Mouse (Mus musculus): ENCODE data around the gene Gse1. TPM values are rescaled to one million over a fixed set of nuclear protein-coding genes. Genes with fewer than 3 reads are reported as not detected.

Gse1 gene
- total RNA-seq, 2 experiments from 2014 or later, result 105 to 134 TPM

DNA sequence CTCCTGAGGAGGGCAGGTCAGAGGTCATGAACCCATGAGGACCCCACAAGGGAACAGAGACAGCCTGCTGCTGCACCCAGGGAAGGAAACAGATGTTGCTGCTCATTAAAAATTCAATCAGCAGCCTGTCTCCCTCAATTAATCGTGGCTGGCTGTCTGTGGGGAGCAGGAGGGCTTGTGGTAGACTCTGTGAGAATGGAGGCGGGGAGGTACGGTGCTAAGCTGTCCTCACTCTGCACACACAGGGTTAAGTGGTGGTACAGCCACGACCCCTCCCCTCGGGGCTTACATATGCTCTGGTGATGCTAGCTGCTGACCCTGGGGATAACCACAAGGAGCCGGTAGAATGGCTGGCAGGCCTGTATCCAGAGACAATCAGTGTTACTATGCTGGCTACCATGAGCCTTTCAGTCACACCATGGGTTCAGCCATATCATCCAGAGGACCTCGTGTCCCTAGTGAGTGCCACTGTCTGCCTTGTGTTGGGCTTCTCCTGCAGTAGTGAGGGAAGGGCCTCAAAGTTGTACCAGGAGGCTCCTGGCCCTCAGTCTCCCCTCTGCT lies 337.0 kb downstream of the Gse1 start:
- no peak for ATAC-seq (replicated peaks; ENCODE audit: low FRiP score, poor library complexity, severe bottlenecking)

DNA sequence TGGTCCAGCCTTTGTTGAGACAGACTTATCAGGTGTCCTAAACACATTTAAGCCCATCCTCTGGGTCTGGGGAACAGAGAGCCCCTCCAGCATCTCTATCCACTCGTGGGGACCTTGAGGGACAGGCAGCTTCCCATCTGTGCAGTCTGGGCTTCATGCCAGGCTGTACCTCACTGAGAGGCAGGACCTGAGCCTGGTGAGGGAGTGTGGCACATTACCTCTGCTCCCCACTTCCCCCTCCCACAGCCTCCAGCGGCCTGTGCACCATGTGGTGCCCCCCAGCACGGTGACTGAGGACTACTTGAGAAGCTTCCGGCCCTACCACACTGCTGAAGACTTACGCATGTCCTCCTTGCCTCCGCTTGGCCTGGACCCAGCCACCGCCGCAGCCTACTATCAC lies 338.4 kb downstream of the Gse1 start:
- ATAC-seq (replicated peaks; ENCODE audit: low FRiP score, poor library complexity, severe bottlenecking), result no peak

DNA sequence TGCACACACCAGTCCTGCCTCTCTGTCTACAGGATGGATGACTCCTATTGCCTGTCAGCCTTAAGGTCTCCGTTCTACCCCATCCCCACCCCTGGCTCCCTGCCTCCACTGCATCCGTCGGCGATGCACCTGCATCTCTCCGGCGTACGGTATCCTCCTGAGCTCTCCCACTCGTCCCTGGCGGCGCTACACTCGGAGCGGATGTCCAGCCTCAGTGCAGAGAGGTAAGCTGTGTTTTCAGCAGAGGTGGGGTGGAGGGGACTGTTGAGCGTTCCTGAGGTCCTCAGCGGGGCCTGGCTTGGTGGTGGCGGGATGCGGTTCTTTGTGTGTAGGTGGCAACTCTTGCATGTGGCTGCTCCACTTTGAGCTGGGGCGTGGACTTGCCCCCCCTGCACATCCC lies 339.5 kb downstream of the Gse1 start:
- ATAC-seq (replicated peaks; ENCODE audit: low FRiP score, poor library complexity, severe bottlenecking), result no peak

DNA sequence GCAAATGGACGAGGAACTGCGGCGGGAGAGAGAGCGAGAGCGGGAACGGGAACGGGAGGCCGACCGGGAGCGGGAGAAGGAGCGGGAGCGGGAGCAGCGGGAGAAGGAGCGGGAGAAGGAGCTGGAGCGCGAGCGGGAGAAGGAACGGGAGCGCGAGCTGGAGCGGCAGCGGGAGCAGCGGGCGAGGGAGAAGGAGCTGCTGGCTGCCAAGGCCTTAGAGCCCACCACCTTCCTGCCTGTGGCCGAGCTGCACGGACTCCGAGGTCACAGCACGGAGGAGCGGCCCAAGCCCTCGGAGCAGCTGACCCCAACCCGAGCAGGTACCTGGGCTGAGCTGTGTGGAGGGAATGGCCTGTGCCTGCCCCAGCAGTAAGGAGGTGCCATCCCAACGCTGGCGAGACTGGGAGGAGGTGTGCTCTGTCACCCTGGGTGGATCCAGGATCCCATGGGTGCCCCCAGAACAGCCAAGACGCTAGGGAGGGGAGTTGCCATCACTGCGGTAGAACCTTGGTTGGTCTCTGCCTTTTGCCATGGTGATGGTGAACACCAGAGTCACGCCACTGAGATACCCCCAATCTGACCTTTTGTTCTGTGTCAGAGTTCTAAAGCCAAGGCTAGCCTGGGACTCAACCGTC lies 340.0 kb downstream of the Gse1 start:
- no peak for ATAC-seq (replicated peaks; ENCODE audit: low FRiP score, poor library complexity, severe bottlenecking)

DNA sequence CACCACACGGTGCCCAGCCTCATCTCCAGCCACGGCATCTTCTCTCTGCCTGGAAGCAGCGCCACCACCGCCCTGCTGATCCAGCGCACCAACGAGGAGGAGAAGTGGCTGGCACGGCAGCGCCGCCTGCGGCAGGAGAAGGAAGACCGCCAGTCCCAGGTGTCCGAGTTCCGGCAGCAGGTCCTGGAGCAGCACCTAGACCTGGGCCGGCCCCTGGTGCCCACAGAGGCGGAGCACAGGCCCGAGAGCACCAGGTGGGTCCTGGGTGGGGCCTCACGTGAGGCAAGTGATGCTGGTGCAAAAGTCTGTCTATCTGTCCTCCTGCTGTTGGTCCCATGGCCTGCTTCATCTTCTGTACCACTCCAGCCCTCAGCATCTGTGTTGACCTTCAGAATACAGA lies 340.9 kb downstream of the Gse1 start:
- no peak for ATAC-seq (replicated peaks; ENCODE audit: low FRiP score, poor library complexity, severe bottlenecking)

GRCm38 (mm10) chr8:120569939-120570715 lies 341.9 kb downstream of the Gse1 start:
- ATAC-seq (replicated peaks; ENCODE audit: low FRiP score, poor library complexity, severe bottlenecking), result peak; percentile 53

DNA sequence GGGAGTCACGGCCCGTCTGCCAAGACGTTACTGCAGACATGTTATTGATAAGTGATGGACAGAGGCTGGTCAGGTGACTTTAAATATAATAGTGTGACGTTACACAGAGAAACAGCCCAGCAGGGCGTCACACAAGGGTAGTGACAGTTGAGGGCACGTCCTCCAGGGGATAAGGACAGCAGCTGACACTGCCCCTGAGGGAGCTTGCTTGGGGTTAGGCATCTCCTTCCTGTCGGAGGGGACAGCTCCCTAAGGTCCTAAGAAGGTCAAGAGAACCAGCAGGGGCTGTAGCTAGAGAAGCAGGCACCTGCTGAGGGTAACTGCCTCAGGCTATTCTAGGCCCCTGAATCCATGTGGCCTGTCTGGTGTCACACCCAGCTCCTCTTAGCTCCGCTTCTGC lies 343.3 kb downstream of the Gse1 start:
- no peak for ATAC-seq (replicated peaks; ENCODE audit: low FRiP score, poor library complexity, severe bottlenecking)

GRCm38 (mm10) chr8:120572534-120572933 lies 344.3 kb downstream of the Gse1 start:
- ATAC-seq (replicated peaks; ENCODE audit: low FRiP score, poor library complexity, severe bottlenecking), result no peak

DNA sequence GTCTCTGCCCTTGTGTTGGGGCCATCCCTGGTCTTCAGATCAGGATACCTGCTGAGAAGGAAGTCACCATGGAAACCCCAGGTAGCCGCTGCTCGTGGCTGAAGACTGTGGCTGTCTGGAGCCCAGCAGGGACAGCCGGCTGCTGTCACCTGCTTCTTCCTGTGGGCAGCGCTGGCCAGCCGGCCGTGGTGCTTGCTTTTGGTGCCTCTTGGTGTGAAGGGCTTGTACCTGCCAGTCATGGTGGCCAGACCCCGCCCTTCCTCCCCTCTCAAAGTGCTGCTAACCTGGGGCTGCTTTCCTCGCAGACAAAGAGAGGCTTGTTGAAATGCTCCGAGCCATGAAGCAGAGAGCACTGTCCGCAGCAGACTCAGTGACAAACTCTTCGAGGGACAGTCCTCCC lies 345.6 kb downstream of the Gse1 start:
- ATAC-seq (replicated peaks; ENCODE audit: low FRiP score, poor library complexity, severe bottlenecking), result no peak

DNA sequence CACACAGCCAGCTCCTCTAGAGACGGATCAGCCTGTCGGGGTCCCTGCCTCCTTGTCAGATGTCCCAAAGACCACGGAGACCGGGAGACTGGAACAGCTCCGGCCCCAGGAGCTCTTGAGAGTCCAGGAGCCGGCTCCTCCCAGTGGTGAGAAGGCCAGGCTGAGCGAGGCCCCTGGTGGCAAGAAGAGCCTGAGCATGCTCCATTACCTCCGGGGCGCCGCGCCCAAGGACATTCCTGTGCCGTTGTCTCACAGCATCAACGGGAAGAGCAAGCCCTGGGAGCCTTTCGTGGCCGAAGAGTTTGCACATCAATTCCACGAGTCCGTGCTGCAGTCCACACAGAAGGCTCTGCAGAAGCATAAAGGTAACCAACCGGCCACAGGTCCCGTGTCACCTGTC lies 346.7 kb downstream of the Gse1 start:
- no peak for ATAC-seq (replicated peaks; ENCODE audit: low FRiP score, poor library complexity, severe bottlenecking)

- ATAC-seq (replicated peaks; ENCODE audit: low FRiP score, poor library complexity, severe bottlenecking), result no peak
These were observed 347.5 kb downstream of the Gse1 start for GRCm38 (mm10) chr8:120575801-120576200.

- no peak for ATAC-seq (replicated peaks; ENCODE audit: low FRiP score, poor library complexity, severe bottlenecking)
These were observed 349.6 kb downstream of the Gse1 start for GRCm38 (mm10) chr8:120577821-120578220.

DNA sequence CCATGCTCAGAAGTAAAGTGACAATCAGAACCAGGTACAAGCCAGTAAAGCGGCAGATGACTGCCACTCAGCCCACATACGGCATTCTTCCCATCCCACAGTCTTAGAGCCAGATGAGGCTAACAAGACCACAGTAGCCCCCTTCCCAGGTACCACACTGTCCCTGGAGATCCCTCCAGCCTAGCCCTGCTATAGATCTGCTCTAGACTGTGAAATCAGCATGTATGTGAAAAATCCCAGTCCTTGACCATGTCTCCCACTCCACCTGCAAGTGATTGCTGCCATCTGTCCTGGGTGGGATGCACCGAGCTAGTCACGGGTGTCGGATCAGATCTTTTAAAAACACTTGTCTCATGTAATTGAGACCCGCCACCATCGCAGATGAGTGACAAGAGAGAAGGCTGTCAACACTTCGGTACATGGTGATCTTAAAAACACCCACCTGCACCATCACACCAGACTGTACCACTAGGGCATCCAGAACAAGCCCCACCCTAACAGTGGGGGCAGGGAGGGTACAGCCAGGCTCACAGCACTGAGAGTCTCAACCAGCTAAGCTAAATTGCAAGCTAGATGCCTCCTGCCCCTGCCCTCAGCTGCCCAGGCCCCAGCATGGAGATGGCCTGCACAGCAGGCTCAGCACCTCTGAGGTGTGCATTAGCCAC lies 352.2 kb downstream of the Gse1 start:
- ATAC-seq (replicated peaks; ENCODE audit: low FRiP score, poor library complexity, severe bottlenecking), result no peak

GRCm38 (mm10) chr8:120581329-120581728 lies 353.1 kb downstream of the Gse1 start:
- ATAC-seq (replicated peaks; ENCODE audit: low FRiP score, poor library complexity, severe bottlenecking), result no peak

DNA sequence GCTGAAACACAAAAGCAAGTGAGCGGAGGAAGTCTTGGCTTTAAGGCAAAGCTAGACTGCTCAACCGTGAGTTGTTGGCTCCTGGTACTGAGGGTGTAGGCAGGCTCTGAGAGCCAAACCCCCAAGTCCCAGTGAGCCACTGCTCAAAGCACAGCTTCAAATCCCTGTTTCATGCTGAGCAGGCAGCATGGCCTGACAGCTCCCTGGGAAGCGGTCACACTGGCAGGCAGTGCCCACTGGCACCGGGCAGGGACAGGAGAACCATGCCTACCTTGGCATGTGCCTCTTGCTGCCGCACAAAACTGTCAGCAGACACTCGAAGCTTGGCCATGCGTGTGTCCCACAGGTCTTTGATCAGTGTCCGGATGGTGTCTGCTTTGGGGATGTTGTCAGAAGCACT lies 353.6 kb downstream of the Gse1 start:
- ATAC-seq (replicated peaks; ENCODE audit: low FRiP score, poor library complexity, severe bottlenecking), result no peak

GRCm38 (mm10) chr8:120585521-120585920 lies 357.3 kb downstream of the Gse1 start:
- ATAC-seq (replicated peaks; ENCODE audit: low FRiP score, poor library complexity, severe bottlenecking), result no peak

GRCm38 (mm10) chr8:120588908-120589771 lies 360.9 kb downstream of the Gse1 start, which contains the start of gene Gins2:
TSS of gene Gins2 (minus strand) at chr8:120589304.
- peak; percentile 93 for ATAC-seq (replicated peaks; ENCODE audit: low FRiP score, poor library complexity, severe bottlenecking)

DNA sequence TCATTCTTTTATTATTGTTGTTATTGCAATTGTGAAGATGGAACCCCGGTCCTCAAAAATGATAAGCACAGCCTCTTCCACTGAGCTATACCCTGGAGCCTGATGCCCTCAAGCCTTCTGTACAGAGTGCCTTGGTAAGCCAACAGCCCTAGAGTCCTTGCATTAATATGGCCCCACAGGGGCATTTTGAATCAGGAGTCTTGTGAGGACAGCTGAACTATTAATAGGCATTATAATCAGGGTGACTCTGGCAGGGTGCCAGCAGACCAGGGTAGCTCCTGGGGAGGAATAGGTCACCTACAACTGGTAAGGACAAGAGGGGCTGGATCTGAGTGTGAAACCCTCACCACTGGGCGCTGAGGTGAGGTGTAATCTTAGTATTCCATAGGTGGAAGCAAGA lies 361.7 kb downstream of the Gse1 start:
- no peak for ATAC-seq (replicated peaks; ENCODE audit: low FRiP score, poor library complexity, severe bottlenecking)

DNA sequence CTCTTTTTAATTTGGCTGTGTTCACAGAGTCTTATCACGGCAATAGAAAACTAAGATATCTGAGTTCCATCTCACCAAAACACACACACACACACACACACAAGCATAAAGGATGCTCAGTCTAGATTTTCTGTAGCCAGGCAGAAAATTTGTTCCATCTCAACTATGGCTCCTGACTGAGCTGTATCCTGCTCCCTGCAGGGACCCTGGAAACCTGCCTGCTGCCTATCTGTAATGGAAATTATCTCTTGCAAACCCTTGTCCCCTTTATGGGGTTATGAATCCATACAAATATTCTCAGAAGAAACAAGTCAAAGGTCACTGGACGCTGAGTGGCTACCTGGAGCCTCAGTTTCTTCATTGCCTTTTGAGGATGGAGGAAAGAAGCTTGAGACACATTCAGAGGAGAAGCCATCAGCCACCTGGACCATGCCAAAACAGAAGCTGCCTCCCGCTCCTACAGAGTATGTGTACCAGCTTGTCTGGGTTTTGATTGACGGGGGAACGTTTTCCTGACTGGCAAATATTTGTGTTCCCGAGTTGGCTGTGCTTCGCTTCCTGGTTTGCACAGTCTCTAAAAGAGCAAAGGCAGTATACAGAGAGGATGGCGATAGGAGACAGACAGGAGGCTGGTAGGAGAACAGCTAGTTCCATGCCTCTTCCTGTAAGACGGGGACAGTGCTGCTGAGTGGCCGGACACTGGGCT lies 363.5 kb downstream of the Gse1 start:
- no peak for ATAC-seq (replicated peaks; ENCODE audit: low FRiP score, poor library complexity, severe bottlenecking)

Measured in erythroid progenitor cell, adult 5-6 weeks (primary cell).